Mouse (Mus musculus) spleen, adult 18-20 months (tissue): ENCODE measurements around the gene Irx3.

ENCODE experiments used
- DNase-seq, 2 experiments: peaks; one replicate each; pipeline ENCODE4 v3.0.0; 2022; ENCODE audit warnings: mixed read lengths in 2 of 2

Gene Irx3

DNA sequence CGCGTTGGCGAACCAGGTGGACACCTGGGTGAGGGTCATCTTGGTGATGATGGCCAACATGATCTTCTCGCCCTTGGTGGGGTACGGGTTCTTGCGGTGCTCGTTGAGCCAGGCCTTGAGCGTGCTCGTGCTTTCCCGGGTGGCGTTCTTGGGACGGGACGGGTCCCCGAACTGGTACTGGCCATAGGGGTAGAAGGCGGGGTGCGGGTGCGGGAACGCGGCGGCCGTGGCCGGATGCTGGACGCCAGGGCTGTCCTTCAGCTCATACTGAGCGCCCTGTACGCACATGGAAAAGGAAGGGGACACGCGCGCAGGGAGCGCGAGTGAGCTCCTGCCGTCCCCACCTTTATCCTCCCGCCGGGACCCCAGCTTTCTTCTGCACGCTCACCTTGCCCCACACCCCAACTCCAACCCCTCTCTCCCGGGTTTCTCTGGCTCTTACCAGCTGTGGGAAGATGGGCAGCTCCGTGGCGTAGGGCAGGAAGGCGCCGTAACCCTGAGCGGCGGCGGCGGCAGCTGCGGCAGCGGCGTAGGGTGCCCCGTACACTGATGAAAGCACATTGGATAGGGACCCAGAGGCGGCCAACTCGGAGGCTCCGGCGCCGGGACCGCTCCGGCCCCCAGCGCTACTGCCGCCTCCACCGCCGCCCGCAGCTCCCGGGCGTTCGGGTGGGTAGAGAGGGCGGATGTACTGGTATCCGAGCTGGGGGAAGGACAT, 1.2 kb downstream of the Irx3 start:
- DNase-seq: no peak

- no peak for DNase-seq
These were observed 2.0 kb downstream of the Irx3 start for GRCm38 (mm10) chr8:91799681-91800522.

DNA sequence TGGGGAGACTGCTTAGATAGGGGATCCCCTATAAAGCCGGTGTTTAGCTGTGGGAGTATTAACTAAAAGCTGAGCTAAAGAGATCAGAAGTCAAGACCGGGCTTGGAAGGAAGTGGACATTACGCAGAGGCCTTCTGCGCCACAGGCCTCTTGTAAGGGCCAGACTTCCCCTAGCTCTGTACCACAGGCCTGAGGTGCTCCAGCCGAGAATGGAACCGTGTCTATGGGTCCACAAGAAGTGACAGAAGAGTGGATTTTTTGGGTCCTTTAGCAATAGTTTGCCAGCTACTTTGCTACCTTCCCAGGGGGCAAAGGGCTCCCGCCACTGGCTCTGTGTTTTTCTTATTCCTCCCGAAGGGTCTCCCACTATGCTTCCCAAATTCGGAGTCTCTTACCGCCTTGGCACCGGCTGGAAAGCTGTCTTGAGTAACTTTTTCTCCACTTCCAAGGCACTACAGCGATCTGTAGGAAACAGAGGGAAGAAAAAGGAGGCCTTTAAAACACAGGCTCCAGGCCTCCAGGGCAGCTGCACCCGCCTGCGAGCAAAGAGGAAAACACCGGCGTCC, 2.8 kb downstream of the Irx3 start:
- DNase-seq: no peak

GRCm38 (mm10) chr8:91797626-91798271, 4.1 kb downstream of the Irx3 start:
- DNase-seq: no peak

DNA sequence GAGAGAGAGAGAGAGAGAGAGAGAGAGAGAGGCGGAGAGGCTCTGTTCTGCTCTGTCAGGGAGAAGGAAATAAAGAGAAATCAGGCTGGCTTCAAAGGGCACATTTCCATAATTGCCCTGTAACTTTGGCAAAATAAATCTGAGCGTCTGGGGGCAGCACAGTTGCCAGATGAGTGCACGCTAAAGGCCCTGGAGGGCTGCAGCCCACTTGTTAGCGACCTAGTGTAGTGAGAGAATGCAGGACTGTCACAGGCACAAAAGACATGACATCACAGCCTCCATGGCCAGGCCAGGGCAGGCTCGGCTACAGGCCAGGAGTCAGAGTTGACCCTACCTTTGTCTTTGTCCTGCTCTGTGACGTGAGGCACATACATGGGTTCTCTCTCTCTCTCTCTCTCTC, 8.0 kb downstream of the Irx3 start:
- DNase-seq: no peak

DNA sequence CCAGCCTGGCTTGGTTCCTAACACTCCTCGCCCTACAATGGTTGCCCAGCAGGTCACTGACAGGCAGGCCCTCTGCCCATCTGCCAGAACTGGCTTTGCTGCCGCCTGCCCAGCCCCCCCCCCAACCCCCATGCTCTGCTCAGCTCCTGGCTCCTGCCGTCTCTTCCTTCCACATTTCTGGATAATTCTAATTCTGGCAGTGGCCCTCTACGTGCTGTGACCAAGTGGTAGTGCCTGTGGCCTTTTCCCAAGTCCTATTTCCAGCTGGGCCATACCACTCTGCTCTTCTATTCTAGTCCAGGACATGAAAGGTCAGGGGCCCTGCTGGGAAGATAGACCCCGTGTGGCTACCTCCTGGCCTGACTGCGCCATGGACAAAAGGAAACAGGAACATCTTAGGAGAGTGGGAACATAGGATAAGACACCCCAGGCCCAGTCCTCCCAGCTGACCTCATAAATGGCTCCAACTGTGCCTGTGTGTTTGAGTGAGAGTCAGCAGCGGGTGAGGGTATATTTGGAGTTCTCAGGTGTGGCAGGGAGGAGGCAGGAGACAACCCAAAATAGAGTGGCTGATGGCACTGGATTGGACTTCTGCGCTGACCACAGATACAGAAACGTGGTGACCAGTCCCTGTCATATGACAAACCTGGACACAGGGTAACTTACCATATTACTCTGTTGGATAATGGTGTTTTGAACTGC, 14.5 kb downstream of the Irx3 start:
- no peak for DNase-seq

- no peak for DNase-seq
These were observed 18.9 kb downstream of the Irx3 start for GRCm38 (mm10) chr8:91782940-91783339.

GRCm38 (mm10) chr8:91782201-91782600, 19.7 kb downstream of the Irx3 start:
- DNase-seq: no peak

- no peak for DNase-seq
These were observed 21.2 kb downstream of the Irx3 start for GRCm38 (mm10) chr8:91780648-91781047.

- no peak for DNase-seq
These were observed 33.0 kb downstream of the Irx3 start for GRCm38 (mm10) chr8:91768857-91769256.

DNA sequence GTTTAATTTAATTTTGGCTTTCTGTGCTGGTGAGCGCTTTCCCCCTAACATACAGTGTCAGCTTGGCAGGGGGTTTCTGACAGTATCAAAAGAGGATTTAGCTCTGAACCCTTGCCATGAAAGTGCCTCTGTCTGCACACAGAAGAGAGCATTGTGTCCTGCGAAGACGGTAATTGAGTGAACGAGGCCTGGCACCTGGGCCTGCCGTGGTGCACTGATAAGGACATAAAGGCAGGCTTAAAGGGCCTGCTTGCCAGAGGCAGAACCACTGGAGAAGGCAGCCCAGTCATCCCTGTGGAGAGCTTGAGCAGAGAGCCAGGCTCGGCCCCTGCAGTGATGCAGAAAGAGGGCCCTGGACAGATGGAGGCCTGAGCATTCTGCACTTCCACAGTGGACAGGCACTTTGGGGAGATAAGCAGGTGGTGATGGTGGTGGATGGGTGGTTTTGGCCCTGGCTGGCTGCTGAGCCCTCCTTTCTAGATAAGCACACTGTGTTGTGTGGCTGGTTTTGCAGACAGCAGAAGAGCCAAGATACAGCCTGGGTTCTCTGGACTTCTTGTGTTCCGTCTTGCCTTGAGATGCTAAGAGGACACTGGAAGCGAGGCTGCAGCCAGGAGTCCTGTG, 36.3 kb downstream of the Irx3 start:
- DNase-seq: no peak

GRCm38 (mm10) chr8:91755566-91755965, 46.3 kb downstream of the Irx3 start:
- no peak for DNase-seq

DNA sequence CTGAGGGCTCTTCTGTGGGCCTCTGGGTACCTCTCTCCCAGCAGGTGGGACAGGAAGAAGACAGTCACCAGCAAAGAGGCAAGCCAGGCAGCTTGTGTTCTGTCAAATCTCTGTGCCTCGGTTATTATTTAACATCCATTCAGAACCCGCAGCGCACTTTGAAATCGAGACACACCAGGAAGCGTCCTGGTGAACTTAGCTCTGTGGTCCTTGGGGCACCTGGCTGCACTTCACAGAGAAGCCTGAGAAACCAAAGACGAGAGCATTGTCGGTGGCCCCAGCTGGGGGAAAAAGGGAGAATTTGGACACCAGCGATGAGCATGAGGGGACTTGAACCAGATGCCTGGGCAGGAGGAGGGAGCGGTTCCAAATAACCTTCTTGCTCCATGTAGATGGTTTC, 46.8 kb downstream of the Irx3 start:
- DNase-seq: no peak

GRCm38 (mm10) chr8:91750794-91751125, 51.1 kb downstream of the Irx3 start:
- DNase-seq: no peak

GRCm38 (mm10) chr8:91750096-91750793, 51.6 kb downstream of the Irx3 start:
- no peak for DNase-seq

GRCm38 (mm10) chr8:91749412-91749811, 52.5 kb downstream of the Irx3 start:
- no peak for DNase-seq
